Mouse (Mus musculus) cerebellum, postnatal 10 days (tissue): ENCODE measurements around the gene Gm45783.
"Not testable (repeated sequence)": the region's sequence is repeated elsewhere in the genome, so short reads cannot be mapped to it uniquely, and the experiment has no call there.

Source experiments
- DNase-seq, 2 experiments: peaks; one replicate each; pipeline ENCODE4 v3.0.0; 2021; ENCODE audit warnings: mixed read lengths in 2 of 2

The Gm45783 gene

DNA sequence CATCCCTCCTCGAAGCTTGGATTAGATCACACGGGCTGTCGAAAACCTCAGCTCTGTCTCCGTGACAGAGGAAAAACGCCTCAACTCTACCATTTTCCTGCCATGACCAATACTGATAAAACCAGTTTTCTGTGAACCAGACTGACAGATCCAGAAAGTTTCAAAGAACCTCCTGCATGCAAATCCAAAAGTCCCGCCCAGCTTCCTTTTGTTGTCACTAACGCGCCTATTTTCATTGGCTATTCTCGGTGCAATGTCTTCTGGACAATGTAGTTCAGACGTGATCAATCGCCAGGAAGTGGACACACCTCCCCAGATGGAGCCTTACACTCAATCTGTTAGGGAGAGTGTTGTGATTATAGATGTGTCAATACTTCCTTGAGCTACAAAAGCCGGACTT is at the start of gene Gm45783:
Gm45783 (minus strand) TSS at position 143 of the 400 bp plus-strand sequence.
- DNase-seq: peak in 1 of 2 experiments; percentile 4

DNA sequence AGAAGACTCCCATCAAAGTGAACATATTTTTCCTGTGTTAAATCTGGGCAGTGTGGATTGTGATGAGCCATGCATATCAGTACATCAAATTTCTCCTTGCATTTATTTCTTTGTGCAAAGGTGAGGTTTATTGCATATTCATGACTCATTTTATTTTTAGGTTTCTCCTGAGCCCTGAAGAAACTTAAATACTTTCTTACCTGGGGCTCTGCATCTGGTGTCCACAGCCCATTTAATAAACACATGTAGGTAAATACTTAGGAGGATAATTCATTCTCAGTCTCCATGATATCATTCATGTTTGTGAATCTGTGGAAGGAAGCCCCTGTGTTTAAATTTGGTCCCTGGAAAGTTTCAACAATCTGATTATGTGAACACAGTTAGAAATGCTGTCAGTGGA is 25.2 kb upstream of the Gm45783 start, which contains the start of gene Vmn2r31:
Vmn2r31 (minus strand) TSS at position 101 of the 400 bp plus-strand sequence.
- not testable (repeated sequence) for DNase-seq

DNA sequence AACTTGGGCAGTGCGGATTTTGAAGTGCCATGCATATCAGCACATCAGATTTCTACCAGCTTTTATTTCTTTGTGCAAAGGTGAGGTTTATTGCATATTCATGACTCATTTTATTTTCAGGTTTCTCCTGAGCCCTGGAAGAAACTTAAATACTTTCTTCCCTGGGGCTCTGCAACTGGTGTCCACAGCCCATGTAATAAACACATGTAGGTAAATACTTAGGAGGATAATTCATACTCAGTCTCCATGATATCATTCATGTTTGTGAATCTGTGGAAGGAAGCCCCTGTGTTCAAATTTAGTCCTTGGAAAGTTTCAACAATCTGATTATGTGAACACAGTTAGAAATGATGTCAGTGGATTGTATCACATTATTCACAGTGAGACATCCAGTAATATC is 36.9 kb downstream of the Gm45783 start, which contains the start of gene Vmn2r30:
Vmn2r30 (minus strand) TSS at position 101 of the 400 bp plus-strand sequence.
- DNase-seq: not testable (repeated sequence)

DNA sequence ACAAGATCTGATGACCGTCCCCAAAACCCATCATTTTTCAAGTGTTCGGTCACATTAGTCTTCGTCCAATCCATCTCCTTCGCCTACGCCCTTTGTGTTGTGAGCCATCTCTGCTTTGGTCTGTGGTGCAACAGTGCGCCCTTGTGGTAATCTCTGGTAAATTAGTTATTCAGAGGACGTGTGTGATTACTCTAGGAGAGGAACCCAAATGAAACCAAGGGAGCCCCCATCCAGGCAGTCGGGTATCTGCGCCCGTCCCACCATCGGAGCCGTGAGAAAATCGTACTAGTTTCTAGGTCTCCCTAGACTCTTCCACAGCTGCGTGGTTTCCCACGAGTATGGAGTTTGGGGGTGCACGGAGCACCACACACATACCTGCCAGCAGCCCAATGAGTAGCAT is 78.8 kb downstream of the Gm45783 start:
- DNase-seq: peak; percentile 64 to 71
